Mouse (Mus musculus): ENCODE measurements around the gene Osgep. TPM values are rescaled to one million over a fixed set of nuclear protein-coding genes. Genes with fewer than 3 reads are reported as not detected.
A peak's percentile ranks its signal among the peaks of the same experiment; 100 is the strongest.

Gene Osgep
- polyA plus RNA-seq, 1 experiment from 2014 or later = 165 TPM

DNA sequence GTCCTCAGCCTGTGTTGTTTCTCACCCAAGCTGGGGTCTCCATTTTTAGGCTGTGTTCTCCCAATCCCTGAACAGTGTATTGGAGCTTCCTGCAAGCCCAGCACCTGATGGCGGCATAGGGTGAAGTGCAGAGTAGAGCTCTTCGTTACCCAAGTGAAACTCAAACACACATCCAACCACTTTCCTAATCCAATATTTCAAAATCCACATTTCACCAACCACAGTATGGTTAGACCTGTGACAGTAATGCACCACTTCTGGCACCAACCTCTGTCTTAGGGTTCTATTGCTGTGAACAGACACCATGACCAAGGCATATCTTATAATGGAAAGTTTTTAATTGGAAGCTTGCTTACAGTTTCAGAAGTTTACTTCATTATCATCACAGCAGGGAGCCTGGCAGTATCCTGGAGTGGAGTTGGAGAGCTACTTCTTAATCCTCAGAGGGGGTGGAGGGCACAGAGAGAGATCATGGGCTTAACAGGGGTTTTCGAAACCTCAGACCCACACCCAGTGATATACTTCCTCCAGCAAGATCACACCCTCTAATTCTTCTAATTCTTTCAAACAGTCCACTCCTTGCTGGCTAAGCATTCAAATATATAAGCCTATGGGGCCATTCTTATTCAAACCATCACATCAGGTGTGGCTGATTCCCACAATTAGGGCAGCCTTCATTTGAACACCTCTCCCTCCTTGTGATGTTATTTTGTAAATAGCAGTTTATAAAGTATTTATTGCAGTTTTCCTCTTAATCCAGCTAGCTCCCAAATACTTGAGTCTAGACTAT is 13.6 kb upstream of the Osgep start:
- H3K36me3 ChIP-seq (ENCODE audit: control insufficient read depth, insufficient read depth, low read length) = no peaks in the 10 kb centered on the region
- ATAC-seq (ENCODE audit: low FRiP score) = no peak
- no peak overlapping the region for H3K27ac ChIP-seq (ENCODE audit: low read depth, low read length)
- H3K4me3 ChIP-seq (ENCODE audit: low read depth, low read length) = no peak overlapping the region
- no peaks in the 10 kb centered on the region for H3K4me1 ChIP-seq (ENCODE audit: control insufficient read depth, insufficient read depth, low read length)
- no peak overlapping the region for H3K4me2 ChIP-seq
- 86% methylated on average over 3 of the region's 3 CpGs for WGBS
- H3K9ac ChIP-seq (ENCODE audit: low read length) = no peak overlapping the region
- H3K27me3 ChIP-seq (ENCODE audit: control insufficient read depth, insufficient read depth, low read length) = no peaks in the 10 kb centered on the region
- DNase-seq (ENCODE audit: low spot score, missing footprints) = no peak
- H3K9me3 ChIP-seq (ENCODE audit: control insufficient read depth, low read length) = no peaks in the 10 kb centered on the region

- WGBS = 44% methylated on average over 1 of the region's 1 CpGs
- DNase-seq (ENCODE audit: low spot score, missing footprints) (no peak), ATAC-seq (ENCODE audit: low FRiP score) (no peak)
- Histone ChIP-seq H3K27me3 (ENCODE audit: control insufficient read depth, insufficient read depth, low read length) (no peaks in the 10 kb centered on the region), H3K4me2 (no peak overlapping the region), H3K4me3 (ENCODE audit: low read depth, low read length) (no peak overlapping the region), H3K27ac (ENCODE audit: low read depth, low read length) (no peak overlapping the region), H3K4me1 (ENCODE audit: control insufficient read depth, insufficient read depth, low read length) (peaks cover 3% of the 10 kb centered on the region), H3K36me3 (ENCODE audit: control insufficient read depth, insufficient read depth, low read length) (no peaks in the 10 kb centered on the region), H3K9me3 (ENCODE audit: control insufficient read depth, low read length) (no peaks in the 10 kb centered on the region), H3K9ac (ENCODE audit: low read length) (no peak overlapping the region)
Observed at GRCm38 (mm10) chr14:50936649-50937048, 12.0 kb upstream of the Osgep start.

DNA sequence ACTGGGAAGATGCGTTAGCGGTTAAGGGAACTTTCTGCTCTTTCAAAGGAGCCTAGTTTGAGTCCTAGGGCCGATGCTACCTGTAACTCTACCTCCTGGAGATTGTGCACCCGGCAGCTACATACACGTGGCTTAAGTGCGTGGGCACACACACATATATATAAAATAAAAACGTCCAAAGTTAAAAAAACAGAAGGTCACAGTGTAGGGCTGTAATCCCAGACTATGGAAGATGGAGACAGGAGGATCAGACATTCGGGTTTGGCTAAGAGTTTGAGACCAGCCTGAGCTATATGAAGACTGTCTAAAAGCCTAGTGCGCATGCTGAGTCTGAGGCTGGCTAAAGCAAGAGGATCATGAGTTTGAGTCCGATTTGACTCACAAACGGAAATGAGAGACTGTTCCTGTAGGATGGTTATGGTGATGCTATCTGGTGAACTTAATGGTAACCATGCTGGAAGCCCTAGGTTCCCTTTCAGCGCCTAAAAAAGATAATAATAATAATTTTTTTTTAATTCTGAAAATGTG is 6.9 kb upstream of the Osgep start:
- no peak for ATAC-seq (ENCODE audit: low FRiP score)
- 11% methylated on average over 12 of the region's 12 CpGs for WGBS

DNA sequence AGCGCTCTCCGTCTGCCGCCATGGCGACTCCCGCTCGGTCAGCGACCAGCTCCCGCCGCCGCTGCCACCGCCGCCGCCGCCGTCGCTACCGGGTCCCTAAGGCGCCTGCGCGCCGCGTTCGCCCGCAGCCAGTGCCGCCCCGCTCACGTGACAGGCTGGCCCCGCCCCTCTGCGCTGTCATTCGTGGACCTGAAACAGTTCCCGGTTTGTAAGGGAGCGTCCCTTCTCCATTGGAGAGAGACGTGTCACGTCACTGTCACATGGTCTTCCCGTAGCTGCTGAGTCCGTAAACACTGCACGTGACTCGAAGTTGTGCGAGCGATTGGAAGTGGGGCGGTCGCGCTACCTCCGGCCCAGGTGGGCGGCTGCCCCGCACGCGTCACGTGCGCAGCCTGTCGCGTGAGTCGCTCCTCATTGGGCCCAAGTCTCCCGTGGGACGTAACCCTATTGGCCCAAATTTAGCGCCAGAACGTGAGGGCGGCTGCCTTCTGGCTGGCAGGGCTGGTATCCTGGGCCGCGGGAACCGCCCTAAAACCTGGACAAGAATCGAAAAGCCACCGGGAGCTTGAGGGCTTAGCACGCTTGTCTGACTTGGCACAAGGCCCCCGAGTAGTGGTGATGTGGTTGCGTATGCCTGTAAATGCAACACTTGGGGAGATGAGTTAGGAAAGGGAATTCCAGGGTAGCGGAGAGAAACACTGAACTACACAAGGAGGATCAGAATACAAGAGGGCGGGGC is 6.2 kb upstream of the Osgep start, which contains the start of the genes Pip4p1 and Pnp:
Pip4p1 (minus strand) TSS at position 103 of the 739 bp plus-strand sequence.
Pnp (plus strand) TSS at position 329 of the 739 bp plus-strand sequence.
- under 1% methylated on average over 61 of the region's 68 CpGs for whole genome bisulfite sequencing
- H3K9ac ChIP-seq (ENCODE audit: low read length) = peak within 1 kb of the TSS; percentile 95
- peaks cover 8% of the 10 kb centered on the region; the same call in 1 of the 2 replicates for H3K36me3 ChIP-seq (ENCODE audit: control insufficient read depth, insufficient read depth, low read length)
- H3K27me3 ChIP-seq (ENCODE audit: control insufficient read depth, insufficient read depth, low read length) = no peaks in the 10 kb centered on the region
- DNase-seq (ENCODE audit: low spot score, missing footprints) = peak; percentile 100
- H3K4me2 ChIP-seq = peak within 1 kb of the TSS; percentile 90
- peaks cover 19% of the 10 kb centered on the region for H3K4me1 ChIP-seq (ENCODE audit: control insufficient read depth, insufficient read depth, low read length)
- no peaks in the 10 kb centered on the region for H3K9me3 ChIP-seq (ENCODE audit: control insufficient read depth, low read length)
- peak; percentile 99 for ATAC-seq (ENCODE audit: low FRiP score)
- H3K4me3 ChIP-seq (ENCODE audit: low read depth, low read length) = peak within 1 kb of the TSS; percentile 95
- H3K27ac ChIP-seq (ENCODE audit: low read depth, low read length) = peak within 1 kb of the TSS; percentile 78

More for the DNA sequence above, 6.9 kb upstream of the Osgep start:
- Histone ChIP-seq H3K9ac (ENCODE audit: low read length) (peak overlapping the region; percentile 68), H3K36me3 (ENCODE audit: control insufficient read depth, insufficient read depth, low read length) (peaks cover 8% of the 10 kb centered on the region; the same call in 1 of the 2 replicates), H3K9me3 (ENCODE audit: control insufficient read depth, low read length) (no peaks in the 10 kb centered on the region), H3K4me2 (peak overlapping the region; percentile 90), H3K27ac (ENCODE audit: low read depth, low read length) (peak overlapping the region; percentile 78), H3K4me1 (ENCODE audit: control insufficient read depth, insufficient read depth, low read length) (peaks cover 13% of the 10 kb centered on the region), H3K27me3 (ENCODE audit: control insufficient read depth, insufficient read depth, low read length) (no peaks in the 10 kb centered on the region), H3K4me3 (ENCODE audit: low read depth, low read length) (peak overlapping the region; percentile 95)
- DNase-seq (ENCODE audit: low spot score, missing footprints) = no peak

DNA sequence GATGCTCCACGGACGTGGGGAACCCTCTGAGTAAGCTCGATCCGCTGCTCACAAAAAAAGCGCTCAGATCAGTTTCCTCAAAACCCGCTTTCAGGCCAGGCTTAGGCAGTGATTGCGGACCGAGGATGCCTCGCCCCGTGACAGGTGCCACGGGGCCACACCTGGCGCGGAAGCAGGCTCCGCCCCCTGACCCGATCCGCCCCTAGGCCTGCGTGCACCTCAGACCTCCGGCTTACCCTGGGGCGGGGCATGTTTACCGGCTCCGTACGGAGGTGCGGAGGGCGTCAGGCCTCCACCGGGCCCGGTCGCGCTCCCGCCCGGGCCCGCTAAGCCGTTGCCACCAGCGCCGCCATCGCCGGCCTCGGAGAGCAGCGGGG is 5.7 kb upstream of the Osgep start:
- peak overlapping the region; percentile 95 for H3K4me3 ChIP-seq (ENCODE audit: low read depth, low read length)
- H3K4me1 ChIP-seq (ENCODE audit: control insufficient read depth, insufficient read depth, low read length) = peaks cover 20% of the 10 kb centered on the region
- ATAC-seq (ENCODE audit: low FRiP score) = peak; percentile 53
- peak overlapping the region; percentile 95 for H3K9ac ChIP-seq (ENCODE audit: low read length)
- H3K36me3 ChIP-seq (ENCODE audit: control insufficient read depth, insufficient read depth, low read length) = peaks cover 8% of the 10 kb centered on the region; the same call in 1 of the 2 replicates
- under 1% methylated on average over 37 of the region's 38 CpGs for WGBS
- peak overlapping the region; percentile 57 for H3K27ac ChIP-seq (ENCODE audit: low read depth, low read length)
- H3K4me2 ChIP-seq = peak overlapping the region; percentile 90
- no peaks in the 10 kb centered on the region for H3K27me3 ChIP-seq (ENCODE audit: control insufficient read depth, insufficient read depth, low read length)
- no peaks in the 10 kb centered on the region for H3K9me3 ChIP-seq (ENCODE audit: control insufficient read depth, low read length)
- no peak for DNase-seq (ENCODE audit: low spot score, missing footprints)

DNA sequence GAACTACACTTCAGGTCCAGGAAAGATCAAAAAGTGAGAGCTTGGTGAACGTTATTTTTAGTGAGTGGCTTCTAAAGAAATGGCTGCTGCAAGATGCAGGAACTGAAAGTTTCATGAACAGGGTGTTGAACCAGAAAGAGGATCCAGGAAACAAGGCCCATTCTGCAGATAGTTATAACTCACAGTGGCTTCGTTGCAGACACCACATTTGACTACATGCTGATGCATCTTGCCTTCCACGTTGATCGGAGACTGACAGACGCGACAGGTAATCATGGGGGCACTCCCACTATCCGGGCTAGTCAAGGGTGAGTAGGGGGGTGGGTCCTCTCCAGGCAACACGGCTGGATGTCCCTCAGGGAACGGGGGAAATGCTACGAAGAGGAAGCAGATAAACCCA is 5.3 kb upstream of the Osgep start:
- DNase-seq (ENCODE audit: low spot score, missing footprints) = no peak
- ATAC-seq (ENCODE audit: low FRiP score) = no peak
- H3K4me2 ChIP-seq = peak overlapping the region; percentile 90
- H3K4me3 ChIP-seq (ENCODE audit: low read depth, low read length) = peak overlapping the region; percentile 95
- H3K9ac ChIP-seq (ENCODE audit: low read length) = peak overlapping the region; percentile 95
- H3K9me3 ChIP-seq (ENCODE audit: control insufficient read depth, low read length) = no peaks in the 10 kb centered on the region
- 27% methylated on average over 10 of the region's 10 CpGs for WGBS
- H3K27me3 ChIP-seq (ENCODE audit: control insufficient read depth, insufficient read depth, low read length) = no peaks in the 10 kb centered on the region
- peaks cover 20% of the 10 kb centered on the region for H3K4me1 ChIP-seq (ENCODE audit: control insufficient read depth, insufficient read depth, low read length)
- H3K36me3 ChIP-seq (ENCODE audit: control insufficient read depth, insufficient read depth, low read length) = peaks cover 8% of the 10 kb centered on the region; the same call in 1 of the 2 replicates
- no peak overlapping the region; the same call in 1 of the 2 replicates for H3K27ac ChIP-seq (ENCODE audit: low read depth, low read length)

DNA sequence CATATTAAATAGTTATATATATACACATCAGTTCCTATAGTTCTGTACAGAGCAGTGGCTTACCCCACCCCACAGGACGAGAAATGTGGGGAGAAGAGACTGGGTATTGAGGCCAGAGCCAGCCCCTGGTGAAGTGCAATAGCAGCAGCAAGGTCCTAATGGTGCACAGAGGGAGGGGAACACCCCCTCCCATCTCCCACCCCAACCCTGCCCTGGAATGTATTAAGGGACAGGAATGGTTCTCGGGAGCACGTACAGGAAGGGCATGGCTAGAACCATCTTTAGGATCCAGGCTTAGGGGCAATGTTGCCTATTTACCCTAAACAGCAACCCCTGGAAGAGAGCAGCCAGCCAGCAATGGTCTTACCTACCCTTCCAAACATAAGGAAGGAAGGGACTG is 2.7 kb upstream of the Osgep start:
- 76% methylated on average over 3 of the region's 3 CpGs for WGBS
- H3K27me3 ChIP-seq (ENCODE audit: control insufficient read depth, insufficient read depth, low read length) = no peaks in the 10 kb centered on the region
- H3K9ac ChIP-seq (ENCODE audit: low read length) = no peak overlapping the region
- DNase-seq (ENCODE audit: low spot score, missing footprints) = no peak
- no peak overlapping the region for H3K4me2 ChIP-seq
- H3K4me3 ChIP-seq (ENCODE audit: low read depth, low read length) = no peak overlapping the region
- ATAC-seq (ENCODE audit: low FRiP score) = no peak
- peaks cover 26% of the 10 kb centered on the region for H3K4me1 ChIP-seq (ENCODE audit: control insufficient read depth, insufficient read depth, low read length)
- H3K9me3 ChIP-seq (ENCODE audit: control insufficient read depth, low read length) = no peaks in the 10 kb centered on the region
- no peak overlapping the region for H3K27ac ChIP-seq (ENCODE audit: low read depth, low read length)
- H3K36me3 ChIP-seq (ENCODE audit: control insufficient read depth, insufficient read depth, low read length) = peaks cover 8% of the 10 kb centered on the region; the same call in 1 of the 2 replicates

- H3K27me3 ChIP-seq (ENCODE audit: control insufficient read depth, insufficient read depth, low read length) = no peaks in the 10 kb centered on the region
- no peak for ATAC-seq (ENCODE audit: low FRiP score)
- peak overlapping the region; percentile 95 for H3K9ac ChIP-seq (ENCODE audit: low read length)
- peaks cover 20% of the 10 kb centered on the region for H3K4me1 ChIP-seq (ENCODE audit: control insufficient read depth, insufficient read depth, low read length)
- H3K27ac ChIP-seq (ENCODE audit: low read depth, low read length) = peak overlapping the region; percentile 81
- WGBS = 3% methylated on average over 38 of the region's 38 CpGs
- DNase-seq (ENCODE audit: low spot score, missing footprints) = no peak
- peak overlapping the region; percentile 81 for H3K4me3 ChIP-seq (ENCODE audit: low read depth, low read length)
- no peaks in the 10 kb centered on the region for H3K9me3 ChIP-seq (ENCODE audit: control insufficient read depth, low read length)
- H3K36me3 ChIP-seq (ENCODE audit: control insufficient read depth, insufficient read depth, low read length) = peaks cover 8% of the 10 kb centered on the region; the same call in 1 of the 2 replicates
- H3K4me2 ChIP-seq = peak overlapping the region; percentile 73
Observed at GRCm38 (mm10) chr14:50925111-50925920, 623 bp upstream of the Osgep start.

Data from midbrain, embryonic 11.5 days (tissue).